Mouse (Mus musculus) spleen, embryonic (tissue): ENCODE data around the gene Hnrnpa1.

ENCODE experiments used
- CTCF ChIA-PET: fragments of 350-600 bp; sonication (Branson Sonifier 250); formaldehyde crosslinking; loops from one replicate; lab custom pipeline; 2022; lab: Charles Lee

Gene Hnrnpa1

GRCm38 (mm10) chr15:103240160-103241028 is at the start of gene Hnrnpa1:
TSS of gene Hnrnpa1 (plus strand) at chr15:103240432.
- CTCF ChIA-PET, result interaction anchor here (0.6 to 0.7 kb wide), 3 partner anchors 64 to 836 kb away, joined by 3 read pairs; no protein-coding TSS in a partner anchor

GRCm38 (mm10) chr15:103190531-103191462 is 49.4 kb upstream of the Hnrnpa1 start:
- CTCF ChIA-PET, result no interaction called here

- CTCF ChIA-PET, result no interaction called here
Measured at GRCm38 (mm10) chr15:103193606-103194005, 46.6 kb upstream of the Hnrnpa1 start.

DNA sequence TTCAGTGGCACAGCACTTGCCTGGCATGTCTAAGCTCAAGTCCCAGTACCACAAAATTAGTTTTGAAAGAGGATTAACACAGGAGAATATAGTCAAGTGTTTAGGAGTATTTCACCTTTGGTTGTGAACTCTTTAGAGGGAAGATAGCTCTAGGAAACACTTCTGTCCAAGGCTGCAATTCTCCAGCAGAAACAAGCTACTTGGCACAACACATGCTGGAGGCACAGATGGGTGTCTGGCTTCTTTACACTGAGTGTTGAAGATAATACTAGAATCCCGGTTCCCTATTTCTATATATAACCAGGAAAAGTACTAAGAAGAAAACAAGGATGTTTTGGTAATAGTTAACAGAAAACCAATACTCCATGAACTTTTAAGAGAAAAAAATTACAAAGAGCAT is 43.4 kb upstream of the Hnrnpa1 start:
- CTCF ChIA-PET, result no interaction called here

DNA sequence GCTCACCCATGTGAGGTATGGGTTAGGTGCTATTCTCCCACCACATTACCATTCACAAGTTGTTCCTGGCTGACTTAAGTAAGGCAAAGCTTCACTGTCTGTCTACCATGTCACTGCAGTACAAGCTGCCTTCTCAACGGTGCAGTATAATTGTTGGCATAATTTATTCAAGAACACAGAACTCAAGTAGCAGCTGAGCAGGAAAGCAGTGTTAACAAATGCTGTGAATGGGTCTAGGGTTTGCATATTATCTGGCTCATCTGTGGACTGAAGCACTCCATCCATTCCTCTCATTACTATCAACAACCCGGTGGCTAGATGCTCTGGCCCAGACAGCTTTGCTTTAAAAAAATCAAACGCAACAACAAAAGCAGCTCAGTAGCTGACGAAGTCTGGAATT is 42.4 kb upstream of the Hnrnpa1 start:
- CTCF ChIA-PET, result no interaction called here

GRCm38 (mm10) chr15:103202088-103202793 is 38.0 kb upstream of the Hnrnpa1 start:
- CTCF ChIA-PET, result no interaction called here

DNA sequence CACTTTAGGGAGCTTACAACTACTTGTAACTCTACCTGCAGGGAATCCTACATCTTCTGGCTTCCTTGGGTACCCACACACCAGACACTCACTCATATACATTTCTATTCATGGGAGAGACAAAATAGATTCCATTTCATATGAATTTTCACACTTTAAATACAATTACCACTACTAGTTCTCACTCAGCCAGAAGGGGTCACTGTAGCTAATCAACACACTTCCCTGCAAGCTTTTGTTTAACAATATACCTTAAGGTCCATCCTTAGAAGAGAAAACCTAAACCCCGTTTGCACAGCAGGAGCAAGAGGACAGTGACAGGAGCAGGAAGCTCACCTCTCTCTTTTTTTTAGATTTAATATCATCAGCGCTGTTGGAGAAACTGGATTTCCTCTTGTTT is 35.1 kb upstream of the Hnrnpa1 start:
- CTCF ChIA-PET, result no interaction called here

DNA sequence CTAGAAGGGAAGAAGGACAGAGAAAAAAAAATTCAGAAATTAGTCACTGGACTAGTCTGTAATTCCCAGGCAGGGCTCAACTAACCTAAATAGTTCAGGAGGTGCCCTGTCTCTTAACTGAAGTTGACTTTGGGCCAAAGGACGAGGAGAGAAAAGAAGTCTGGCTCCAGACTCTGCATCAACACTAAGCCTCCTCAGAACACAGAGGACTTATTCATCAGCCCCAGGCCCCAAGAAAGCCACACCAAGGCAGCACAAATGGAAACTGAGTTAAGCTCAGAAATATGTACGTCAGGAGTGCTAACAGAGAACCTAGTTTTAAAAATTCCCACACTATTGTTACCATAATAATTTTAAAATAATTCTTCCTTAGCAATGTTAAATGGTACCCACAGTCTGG is 26.1 kb upstream of the Hnrnpa1 start:
- CTCF ChIA-PET, result no interaction called here

DNA sequence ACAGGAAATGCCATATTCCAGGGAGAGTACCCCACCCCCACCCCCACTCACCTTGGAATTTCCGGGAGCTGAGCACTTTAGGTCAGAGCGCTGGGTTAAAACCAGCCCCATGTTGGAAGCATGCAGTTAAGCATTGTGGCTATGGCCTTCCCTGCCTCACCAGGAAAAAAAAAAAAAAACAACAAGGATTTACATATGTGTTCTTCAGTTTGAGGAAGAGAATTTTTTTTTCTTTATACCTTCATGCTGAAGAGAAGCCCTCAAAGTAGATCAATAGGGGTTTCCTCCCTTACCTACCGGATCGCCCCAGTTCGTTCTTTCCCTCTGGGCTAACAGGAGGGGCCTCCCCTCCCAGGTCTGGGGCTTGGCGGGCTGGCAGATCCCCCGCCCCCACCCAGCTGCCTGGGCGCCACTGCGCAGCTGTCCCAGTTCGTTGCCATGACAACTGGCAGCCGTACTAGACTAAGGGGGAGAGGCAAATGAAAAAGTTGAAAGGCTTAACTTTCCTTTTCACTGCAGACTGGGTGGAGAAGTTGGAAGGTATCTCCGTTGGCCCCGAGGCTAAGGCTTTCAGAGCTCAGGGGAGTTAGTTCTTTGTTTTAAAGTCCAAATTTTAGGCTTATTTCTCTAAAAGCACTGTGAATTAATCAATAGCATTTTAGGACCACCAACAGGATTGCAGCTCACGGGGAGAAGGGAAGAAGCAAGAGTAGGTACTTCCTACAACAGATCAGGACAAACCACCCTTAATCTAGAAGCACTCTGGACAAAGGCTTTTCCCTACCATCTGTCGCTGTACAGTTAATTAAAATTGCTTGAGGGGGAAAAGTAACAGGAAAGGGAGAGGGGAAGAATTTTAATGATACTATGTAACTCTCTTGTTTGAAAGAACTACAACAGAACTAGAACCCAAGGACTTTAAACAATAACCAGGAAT is 25.0 kb upstream of the Hnrnpa1 start:
- CTCF ChIA-PET, result interaction anchor here (0.6 to 0.7 kb wide), 2 partner anchors 16 to 35 kb away, joined by 3 to 7 read pairs; no protein-coding TSS in a partner anchor

DNA sequence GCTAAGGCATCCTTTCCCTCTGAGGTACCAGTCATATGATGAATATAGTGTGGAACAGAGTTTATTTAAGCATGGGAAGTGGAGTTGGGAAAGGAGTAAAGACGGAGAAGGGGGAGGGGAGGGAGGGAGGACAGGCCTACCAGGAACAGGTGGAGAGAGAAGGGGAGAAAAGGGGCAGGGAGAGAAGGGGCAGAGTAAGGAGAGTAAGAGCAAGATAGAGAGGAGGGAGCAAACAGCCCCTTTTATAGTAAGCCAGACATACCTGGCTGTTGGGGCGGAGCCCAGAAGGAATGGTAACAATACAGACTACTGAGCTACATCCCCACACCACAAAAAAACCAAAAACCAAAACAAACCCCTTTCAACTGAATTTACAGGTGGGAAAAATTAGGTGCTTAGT is 24.2 kb upstream of the Hnrnpa1 start:
- CTCF ChIA-PET, result no interaction called here

DNA sequence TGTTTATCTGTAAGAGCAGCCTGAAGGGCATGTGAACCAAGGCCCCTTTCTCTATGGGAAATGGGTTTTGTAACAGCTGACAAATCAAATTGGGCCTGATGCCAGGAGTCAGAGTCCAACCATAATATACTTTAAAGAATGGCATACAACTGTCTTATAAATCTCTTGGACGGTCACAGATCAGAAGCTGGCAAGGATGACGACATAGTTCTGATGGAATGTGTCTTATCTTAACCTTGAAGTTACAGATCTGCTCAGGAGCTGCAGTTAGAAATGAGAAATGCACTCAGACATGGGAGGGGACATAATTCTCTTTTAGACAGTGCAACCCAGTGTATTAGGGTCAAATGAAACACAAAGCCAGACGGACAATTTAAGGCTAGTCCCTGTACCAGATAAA is 19.4 kb upstream of the Hnrnpa1 start:
- CTCF ChIA-PET, result no interaction called here

GRCm38 (mm10) chr15:103221386-103221785 is 18.8 kb upstream of the Hnrnpa1 start:
- CTCF ChIA-PET, result interaction anchor here (0.6 kb wide), 1 partner anchor 74 kb away, joined by 3 read pairs; no protein-coding TSS in a partner anchor

DNA sequence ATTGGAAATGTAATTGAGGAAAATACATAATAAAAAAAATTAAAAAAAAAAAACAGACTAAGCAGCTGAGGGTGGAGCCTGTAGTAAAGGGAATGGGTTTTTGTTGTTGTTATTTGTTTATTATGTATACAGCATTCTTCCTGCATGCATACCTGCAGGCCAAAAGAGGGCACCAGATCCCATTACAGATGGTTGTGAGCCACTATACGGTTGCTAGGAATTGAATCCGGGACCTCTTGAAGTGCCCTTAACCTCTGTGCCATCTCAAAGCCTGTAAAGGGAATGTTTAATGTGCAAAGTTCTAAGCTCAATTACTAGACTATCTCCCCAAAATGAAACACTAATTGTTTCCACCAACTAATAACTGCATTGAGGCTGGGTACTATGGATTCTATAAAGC is 16.1 kb upstream of the Hnrnpa1 start:
- CTCF ChIA-PET, result interaction anchor here (0.6 to 0.7 kb wide), 3 partner anchors 38 to 231 kb away, joined by 3 read pairs; no protein-coding TSS in a partner anchor

GRCm38 (mm10) chr15:103227022-103227421 is 13.2 kb upstream of the Hnrnpa1 start:
- CTCF ChIA-PET, result interaction anchor here (0.7 kb wide), 1 partner anchor 107 kb away, joined by 3 read pairs; no protein-coding TSS in a partner anchor

- CTCF ChIA-PET, result interaction anchor here (0.7 kb wide), 1 partner anchor 107 kb away, joined by 3 read pairs; no protein-coding TSS in a partner anchor
Measured at GRCm38 (mm10) chr15:103227572-103227971, 12.7 kb upstream of the Hnrnpa1 start.

DNA sequence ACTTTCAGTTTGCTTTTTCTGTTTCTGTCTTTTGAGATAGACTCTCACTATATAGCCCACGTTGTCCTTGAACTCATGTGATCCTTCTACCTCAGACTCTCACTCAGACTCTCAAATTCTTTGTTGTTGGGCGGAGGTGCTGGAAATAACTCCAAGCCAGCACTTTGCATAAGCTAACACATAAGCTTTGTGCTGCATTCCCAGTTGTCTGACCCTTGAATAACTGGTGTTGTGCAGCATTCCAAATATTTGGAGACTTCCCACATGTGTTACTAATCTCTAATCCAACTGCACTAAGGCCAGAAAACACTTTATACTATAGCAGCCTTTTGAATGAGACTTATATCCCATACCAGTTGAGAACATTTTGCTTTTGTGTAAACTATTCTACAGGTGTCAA is 11.3 kb upstream of the Hnrnpa1 start:
- CTCF ChIA-PET, result no interaction called here

GRCm38 (mm10) chr15:103233119-103233518 is 7.1 kb upstream of the Hnrnpa1 start:
- CTCF ChIA-PET, result no interaction called here

- CTCF ChIA-PET, result interaction anchor here (0.6 kb wide), 1 partner anchor 54 kb away, joined by 16 read pairs; no protein-coding TSS in a partner anchor
Measured at GRCm38 (mm10) chr15:103237295-103237694, 2.9 kb upstream of the Hnrnpa1 start.

- CTCF ChIA-PET, result no interaction called here
Measured at GRCm38 (mm10) chr15:103239130-103239684, 1.0 kb upstream of the Hnrnpa1 start.
